Mouse (Mus musculus): ENCODE data around the gene Gm9573. TPM values are rescaled to one million over a fixed set of nuclear protein-coding genes. Genes with fewer than 3 reads are reported as not detected.

Gm9573 gene
- not detected for polyA plus RNA-seq (2014; fragmentation: Illumina TruSeq; extraction: RNeasy Lipid Tissue Mini Kit (QIAGEN cat#74804); ENCODE audit: low replicate concordance)

GRCm38 (mm10) chr17:35626537-35626936 lies at the start of gene Gm9573:
Gene Gm9573, minus strand, starts transcription at chr17:35626637.

DNA sequence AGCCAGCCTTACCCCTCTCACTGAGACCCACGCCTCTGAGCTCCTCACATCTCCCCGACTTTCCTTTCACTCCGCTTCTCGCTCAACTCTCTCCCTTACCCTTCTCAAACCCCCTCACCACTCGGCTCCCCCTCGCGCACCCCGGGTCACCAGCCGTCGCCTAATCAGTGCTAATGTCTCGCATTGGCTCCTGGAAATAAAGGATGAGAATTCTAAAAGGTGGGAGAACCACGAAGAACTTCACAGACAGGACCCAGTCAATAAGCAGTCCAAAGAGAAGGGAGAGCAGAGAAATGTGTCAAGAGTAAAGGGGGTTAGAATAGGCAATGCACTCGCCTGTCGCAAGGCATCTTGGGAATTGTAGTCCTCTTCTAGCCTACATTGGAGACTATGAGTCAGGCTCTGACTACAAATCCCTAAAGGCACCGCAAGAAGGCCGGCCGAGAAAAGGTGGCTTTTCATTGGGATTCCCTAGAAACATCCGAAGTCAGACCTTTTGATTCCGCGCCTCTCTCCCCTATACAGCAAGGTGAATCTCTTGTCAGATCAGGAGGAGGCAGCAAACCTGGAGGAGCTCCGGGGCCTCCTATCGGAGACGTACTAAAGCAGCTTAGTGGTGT lies 47.1 kb upstream of the Gm9573 start, which contains the start of gene Gtf2h4:
Gene Gtf2h4, minus strand, starts transcription at position 324 of the 620 bp plus-strand sequence.

DNA sequence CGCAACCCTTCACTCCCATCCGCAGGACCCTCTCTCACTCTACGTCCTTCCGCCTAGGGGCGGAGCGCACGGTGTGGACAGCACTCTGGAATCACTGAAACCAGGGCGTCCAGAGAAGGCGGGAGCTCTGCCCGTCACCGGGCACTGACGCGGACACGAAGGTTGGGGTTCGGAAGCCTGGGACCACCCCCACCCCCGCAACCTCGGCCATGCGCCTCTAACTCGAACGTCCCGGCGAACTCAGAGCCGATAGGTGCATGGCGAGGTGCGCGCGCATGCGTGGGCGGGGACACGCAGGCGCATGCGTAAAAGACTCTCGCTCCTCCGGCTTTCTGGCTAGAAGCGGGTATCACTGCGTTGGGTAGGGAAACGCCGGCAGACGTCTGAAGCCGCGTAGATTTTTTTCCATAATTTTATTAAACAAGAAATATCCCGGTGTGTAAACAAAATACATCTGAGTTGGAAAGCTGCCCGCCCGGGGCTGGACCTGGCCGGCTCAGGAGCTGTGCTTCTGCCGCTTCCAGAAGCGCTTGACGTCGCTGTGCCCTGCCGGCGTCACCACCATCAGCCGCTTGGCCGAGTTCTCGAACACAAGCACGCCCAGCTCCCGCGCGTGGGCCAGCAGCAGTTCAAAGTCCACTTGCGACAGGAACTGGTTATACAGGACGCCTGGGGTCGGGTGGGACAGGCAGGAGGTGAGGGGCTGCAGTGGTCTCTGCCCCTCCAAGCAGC lies 41.1 kb upstream of the Gm9573 start, which contains the start of gene Vars2:
Gene Vars2, minus strand, starts transcription at position 259 of the 732 bp plus-strand sequence.

GRCm38 (mm10) chr17:35643609-35644236 lies 17.3 kb upstream of the Gm9573 start, which contains the start of gene Mucl3:
Gene Mucl3, minus strand, starts transcription at chr17:35643695.

GRCm38 (mm10) chr17:35601249-35601648 lies 25.2 kb downstream of the Gm9573 start, which contains the start of gene Sfta2:
Gene Sfta2, plus strand, starts transcription at chr17:35601549.

Other genes with a start within 250 kb of the Gm9573 start
- 51.5 TPM for gene H2-Q4, start 247.0 kb downstream of the Gm9573 start, polyA plus RNA-seq (2014; fragmentation: Illumina TruSeq; extraction: RNeasy Lipid Tissue Mini Kit (QIAGEN cat#74804); ENCODE audit: low replicate concordance)
- 7.5 TPM for gene H2-Q6, start 201.8 kb downstream of the Gm9573 start, polyA plus RNA-seq (2014; fragmentation: Illumina TruSeq; extraction: RNeasy Lipid Tissue Mini Kit (QIAGEN cat#74804); ENCODE audit: low replicate concordance)
- 11.4 TPM for gene H2-Q7, start 187.5 kb downstream of the Gm9573 start, polyA plus RNA-seq (2014; fragmentation: Illumina TruSeq; extraction: RNeasy Lipid Tissue Mini Kit (QIAGEN cat#74804); ENCODE audit: low replicate concordance)
- 2.3 TPM for gene H2-Q10, start 156.5 kb downstream of the Gm9573 start, polyA plus RNA-seq (2014; fragmentation: Illumina TruSeq; extraction: RNeasy Lipid Tissue Mini Kit (QIAGEN cat#74804); ENCODE audit: low replicate concordance)
- not detected for gene Pou5f1, start 120.6 kb downstream of the Gm9573 start, polyA plus RNA-seq (2014; fragmentation: Illumina TruSeq; extraction: RNeasy Lipid Tissue Mini Kit (QIAGEN cat#74804); ENCODE audit: low replicate concordance)
- 1.3 TPM for gene Tcf19, start 109.8 kb downstream of the Gm9573 start, polyA plus RNA-seq (2014; fragmentation: Illumina TruSeq; extraction: RNeasy Lipid Tissue Mini Kit (QIAGEN cat#74804); ENCODE audit: low replicate concordance)
- gene Cchcr1, start 109.5 kb downstream of the Gm9573 start, polyA plus RNA-seq (2014; fragmentation: Illumina TruSeq; extraction: RNeasy Lipid Tissue Mini Kit (QIAGEN cat#74804); ENCODE audit: low replicate concordance) = 0.74 TPM
- not detected for gene Psors1c2, start 93.4 kb downstream of the Gm9573 start, polyA plus RNA-seq (2014; fragmentation: Illumina TruSeq; extraction: RNeasy Lipid Tissue Mini Kit (QIAGEN cat#74804); ENCODE audit: low replicate concordance)
- gene Cdsn, start 74.5 kb downstream of the Gm9573 start, polyA plus RNA-seq (2014; fragmentation: Illumina TruSeq; extraction: RNeasy Lipid Tissue Mini Kit (QIAGEN cat#74804); ENCODE audit: low replicate concordance) = not detected
- not detected for gene 2300002M23Rik, start 59.2 kb downstream of the Gm9573 start, polyA plus RNA-seq (2014; fragmentation: Illumina TruSeq; extraction: RNeasy Lipid Tissue Mini Kit (QIAGEN cat#74804); ENCODE audit: low replicate concordance)
- gene Sfta2, start 25.1 kb downstream of the Gm9573 start, polyA plus RNA-seq (2014; fragmentation: Illumina TruSeq; extraction: RNeasy Lipid Tissue Mini Kit (QIAGEN cat#74804); ENCODE audit: low replicate concordance) = not detected
- gene Mucl3, start 17.1 kb upstream of the Gm9573 start, polyA plus RNA-seq (2014; fragmentation: Illumina TruSeq; extraction: RNeasy Lipid Tissue Mini Kit (QIAGEN cat#74804); ENCODE audit: low replicate concordance) = not detected
- 0.59 TPM for gene Vars2, start 41.0 kb upstream of the Gm9573 start, polyA plus RNA-seq (2014; fragmentation: Illumina TruSeq; extraction: RNeasy Lipid Tissue Mini Kit (QIAGEN cat#74804); ENCODE audit: low replicate concordance)
- 2.7 TPM for gene Gtf2h4, start 47.1 kb upstream of the Gm9573 start, polyA plus RNA-seq (2014; fragmentation: Illumina TruSeq; extraction: RNeasy Lipid Tissue Mini Kit (QIAGEN cat#74804); ENCODE audit: low replicate concordance)
- 4.8 TPM for gene Ddr1, start 78.0 kb upstream of the Gm9573 start, polyA plus RNA-seq (2014; fragmentation: Illumina TruSeq; extraction: RNeasy Lipid Tissue Mini Kit (QIAGEN cat#74804); ENCODE audit: low replicate concordance)
- gene Ier3, start 195.0 kb upstream of the Gm9573 start, polyA plus RNA-seq (2014; fragmentation: Illumina TruSeq; extraction: RNeasy Lipid Tissue Mini Kit (QIAGEN cat#74804); ENCODE audit: low replicate concordance) = 3.7 TPM
- gene Flot1, start 196.6 kb upstream of the Gm9573 start, polyA plus RNA-seq (2014; fragmentation: Illumina TruSeq; extraction: RNeasy Lipid Tissue Mini Kit (QIAGEN cat#74804); ENCODE audit: low replicate concordance) = 3.5 TPM
- 23.6 TPM for gene Tubb5, start 211.7 kb upstream of the Gm9573 start, polyA plus RNA-seq (2014; fragmentation: Illumina TruSeq; extraction: RNeasy Lipid Tissue Mini Kit (QIAGEN cat#74804); ENCODE audit: low replicate concordance)
- gene Mdc1, start 214.9 kb upstream of the Gm9573 start, polyA plus RNA-seq (2014; fragmentation: Illumina TruSeq; extraction: RNeasy Lipid Tissue Mini Kit (QIAGEN cat#74804); ENCODE audit: low replicate concordance) = 9.7 TPM
- 1.3 TPM for gene Nrm, start 234.7 kb upstream of the Gm9573 start, polyA plus RNA-seq (2014; fragmentation: Illumina TruSeq; extraction: RNeasy Lipid Tissue Mini Kit (QIAGEN cat#74804); ENCODE audit: low replicate concordance)
- 1.2 TPM for gene Ppp1r18, start 239.0 kb upstream of the Gm9573 start, polyA plus RNA-seq (2014; fragmentation: Illumina TruSeq; extraction: RNeasy Lipid Tissue Mini Kit (QIAGEN cat#74804); ENCODE audit: low replicate concordance)

Measured in small intestine, adult 10 weeks (tissue).